Mouse (Mus musculus): ENCODE results near the gene Ttll11. TPM values are rescaled to one million over a fixed set of nuclear protein-coding genes. Genes with fewer than 3 reads are reported as not detected.

Gene Ttll11
- total and polyA plus RNA-seq, 2 experiments from 2014 or later, result 1.7 to 5.0 TPM

GRCm38 (mm10) chr2:35723691-35724090, 256.0 kb downstream of the Ttll11 start:
- TF ChIP-seq CTCF (IDR thresholded peaks at IDR 0.05; ENCODE audit: low read depth) (no peak), EP300 (IDR thresholded peaks at IDR 0.05; ENCODE audit: low read depth) (no peak)
- no peak overlapping the region for H3K4me2 ChIP-seq (ENCODE audit: low read depth, low read length)
- 79% methylated on average over 7 of the region's 7 CpGs for WGBS

GRCm38 (mm10) chr2:35723267-35723666, 256.4 kb downstream of the Ttll11 start:
- H3K9me3 ChIP-seq (replicated peaks; ENCODE audit: control insufficient read depth, low read length), result no peaks in the 10 kb centered on the region
- H3K4me2 ChIP-seq (ENCODE audit: low read depth, low read length), result no peak overlapping the region
- no peaks in the 10 kb centered on the region for H3K27me3 ChIP-seq (ENCODE audit: control insufficient read depth, insufficient read depth, low read length)
- DNase-seq (ENCODE audit: low spot score) (no peak), ATAC-seq (ENCODE audit: insufficient read depth, low read depth) (no peak)
- peaks cover 95% of the 10 kb centered on the region for H3K36me3 ChIP-seq (replicated peaks; ENCODE audit: control insufficient read depth, insufficient read depth, low read length)
- H3K4me3 ChIP-seq (ENCODE audit: low read depth, low read length), result no peak overlapping the region
- peaks cover 1% of the 10 kb centered on the region; the same call in 1 of the 2 replicates for H3K4me1 ChIP-seq (ENCODE audit: control insufficient read depth, insufficient read depth)
- TF ChIP-seq EP300 (IDR thresholded peaks at IDR 0.05; ENCODE audit: low read depth) (no peak), CTCF (IDR thresholded peaks at IDR 0.05; ENCODE audit: low read depth) (no peak)
- WGBS, result 92% methylated on average over 6 of the region's 6 CpGs
- no peak overlapping the region for H3K27ac ChIP-seq (ENCODE audit: low read depth)
- H3K9ac ChIP-seq (replicated peaks; ENCODE audit: low read depth, low read length), result no peak overlapping the region

More at GRCm38 (mm10) chr2:35723691-35724090, 256.0 kb downstream of the Ttll11 start:
- Histone ChIP-seq H3K9me3 (replicated peaks; ENCODE audit: control insufficient read depth, low read length) (no peaks in the 10 kb centered on the region), H3K27ac (ENCODE audit: low read depth) (no peak overlapping the region), H3K36me3 (replicated peaks; ENCODE audit: control insufficient read depth, insufficient read depth, low read length) (peaks cover 95% of the 10 kb centered on the region), H3K4me1 (ENCODE audit: control insufficient read depth, insufficient read depth) (peaks cover 4% of the 10 kb centered on the region; the same call in 1 of the 2 replicates), H3K4me3 (ENCODE audit: low read depth, low read length) (no peak overlapping the region), H3K27me3 (ENCODE audit: control insufficient read depth, insufficient read depth, low read length) (no peaks in the 10 kb centered on the region), H3K9ac (replicated peaks; ENCODE audit: low read depth, low read length) (no peak overlapping the region)
- ATAC-seq (ENCODE audit: insufficient read depth, low read depth) (no peak), DNase-seq (ENCODE audit: low spot score) (no peak)

GRCm38 (mm10) chr2:35722821-35723220, 256.9 kb downstream of the Ttll11 start:
- H3K9ac ChIP-seq (replicated peaks; ENCODE audit: low read depth, low read length), result no peak overlapping the region
- TF ChIP-seq CTCF (IDR thresholded peaks at IDR 0.05; ENCODE audit: low read depth) (no peak), EP300 (IDR thresholded peaks at IDR 0.05; ENCODE audit: low read depth) (no peak)
- H3K9me3 ChIP-seq (replicated peaks; ENCODE audit: control insufficient read depth, low read length), result no peaks in the 10 kb centered on the region
- no peak overlapping the region for H3K27ac ChIP-seq (ENCODE audit: low read depth)
- H3K36me3 ChIP-seq (replicated peaks; ENCODE audit: control insufficient read depth, insufficient read depth, low read length), result peaks cover 94% of the 10 kb centered on the region
- H3K4me1 ChIP-seq (ENCODE audit: control insufficient read depth, insufficient read depth), result no peaks in the 10 kb centered on the region
- DNase-seq (ENCODE audit: low spot score) (no peak), ATAC-seq (ENCODE audit: insufficient read depth, low read depth) (no peak)
- no peak overlapping the region for H3K4me2 ChIP-seq (ENCODE audit: low read depth, low read length)
- no peak overlapping the region for H3K4me3 ChIP-seq (ENCODE audit: low read depth, low read length)
- 85% methylated on average over 9 of the region's 9 CpGs for WGBS
- H3K27me3 ChIP-seq (ENCODE audit: control insufficient read depth, insufficient read depth, low read length), result no peaks in the 10 kb centered on the region

- DNase-seq (ENCODE audit: low spot score) (no peak), ATAC-seq (ENCODE audit: insufficient read depth, low read depth) (no peak)
- WGBS, result 90% methylated on average over 9 of the region's 9 CpGs
- no peak overlapping the region for H3K4me3 ChIP-seq (ENCODE audit: low read depth, low read length)
- H3K27me3 ChIP-seq (ENCODE audit: control insufficient read depth, insufficient read depth, low read length), result no peaks in the 10 kb centered on the region
- H3K9me3 ChIP-seq (replicated peaks; ENCODE audit: control insufficient read depth, low read length), result no peaks in the 10 kb centered on the region
- TF ChIP-seq EP300 (IDR thresholded peaks at IDR 0.05; ENCODE audit: low read depth) (no peak), CTCF (IDR thresholded peaks at IDR 0.05; ENCODE audit: low read depth) (no peak)
- H3K9ac ChIP-seq (replicated peaks; ENCODE audit: low read depth, low read length), result no peak overlapping the region
- no peak overlapping the region for H3K4me2 ChIP-seq (ENCODE audit: low read depth, low read length)
- H3K27ac ChIP-seq (ENCODE audit: low read depth), result no peak overlapping the region
- H3K4me1 ChIP-seq (ENCODE audit: control insufficient read depth, insufficient read depth), result no peaks in the 10 kb centered on the region
- H3K36me3 ChIP-seq (replicated peaks; ENCODE audit: control insufficient read depth, insufficient read depth, low read length), result peaks cover 92% of the 10 kb centered on the region
Observed at GRCm38 (mm10) chr2:35720956-35721355, 258.8 kb downstream of the Ttll11 start.

- Histone ChIP-seq H3K4me2 (ENCODE audit: low read depth, low read length) (no peak overlapping the region), H3K4me1 (ENCODE audit: control insufficient read depth, insufficient read depth) (no peaks in the 10 kb centered on the region), H3K9me3 (replicated peaks; ENCODE audit: control insufficient read depth, low read length) (no peaks in the 10 kb centered on the region), H3K9ac (replicated peaks; ENCODE audit: low read depth, low read length) (no peak overlapping the region), H3K27me3 (ENCODE audit: control insufficient read depth, insufficient read depth, low read length) (no peaks in the 10 kb centered on the region), H3K36me3 (replicated peaks; ENCODE audit: control insufficient read depth, insufficient read depth, low read length) (peaks cover 93% of the 10 kb centered on the region), H3K4me3 (ENCODE audit: low read depth, low read length) (no peak overlapping the region), H3K27ac (ENCODE audit: low read depth) (no peak overlapping the region)
- WGBS, result 91% methylated on average over 13 of the region's 13 CpGs
- ATAC-seq (ENCODE audit: insufficient read depth, low read depth) (no peak), DNase-seq (ENCODE audit: low spot score) (no peak)
- TF ChIP-seq EP300 (IDR thresholded peaks at IDR 0.05; ENCODE audit: low read depth), result no peak
- TF ChIP-seq CTCF (IDR thresholded peaks at IDR 0.05; ENCODE audit: low read depth), result no peak
Observed at GRCm38 (mm10) chr2:35720550-35720949, 259.2 kb downstream of the Ttll11 start.

- ATAC-seq (ENCODE audit: insufficient read depth, low read depth) (no peak), DNase-seq (ENCODE audit: low spot score) (no peak)
- 89% methylated on average over 12 of the region's 12 CpGs for WGBS
Observed at GRCm38 (mm10) chr2:35720104-35720503, 259.6 kb downstream of the Ttll11 start.

More at GRCm38 (mm10) chr2:35720104-35720503, 259.6 kb downstream of the Ttll11 start:
- Histone ChIP-seq H3K4me3 (ENCODE audit: low read depth, low read length) (no peak overlapping the region), H3K9ac (replicated peaks; ENCODE audit: low read depth, low read length) (no peak overlapping the region), H3K27ac (ENCODE audit: low read depth) (no peak overlapping the region), H3K4me1 (ENCODE audit: control insufficient read depth, insufficient read depth) (peaks cover 3% of the 10 kb centered on the region), H3K9me3 (replicated peaks; ENCODE audit: control insufficient read depth, low read length) (no peaks in the 10 kb centered on the region), H3K36me3 (replicated peaks; ENCODE audit: control insufficient read depth, insufficient read depth, low read length) (peaks cover 94% of the 10 kb centered on the region), H3K4me2 (ENCODE audit: low read depth, low read length) (no peak overlapping the region), H3K27me3 (ENCODE audit: control insufficient read depth, insufficient read depth, low read length) (no peaks in the 10 kb centered on the region)
- no peak for TF ChIP-seq EP300 (IDR thresholded peaks at IDR 0.05; ENCODE audit: low read depth)
- TF ChIP-seq CTCF (IDR thresholded peaks at IDR 0.05; ENCODE audit: low read depth), result no peak
